Mouse (Mus musculus) liver, postnatal 0 days (tissue): ENCODE measurements around the gene Foxo6. TPM values are rescaled to one million over a fixed set of nuclear protein-coding genes. Genes with fewer than 3 reads are reported as not detected.

Experiments
- ATAC-seq: fragments of 200-750 bp; cut with Nextera tagmentation; 2 replicates; pipeline ENCODE4 v1.8.0; 2017; ENCODE audit warnings: mild to moderate bottlenecking, moderate library complexity
- DNase-seq: peaks from one replicate; pipeline ENCODE4 v3.0.0-alpha.2; 2016
- H3K27ac ChIP-seq: fragments of 300-500 bp; sonication (generic); 2 replicates; pipeline ENCODE4 v1.5.1; 2014; ENCODE audit warnings: antibody characterized with exemption, moderate library complexity, mild to moderate bottlenecking, low read depth
- H3K27me3 ChIP-seq: fragments of 300-500 bp; sonication (generic); 2 replicates; pipeline ENCODE4 v1.6.1; 2014; ENCODE audit warnings: low read length, control low read depth, mixed read lengths; ENCODE audit not compliant: insufficient read depth
- H3K36me3 ChIP-seq: fragments of 300-500 bp; sonication (generic); replicated peaks from 2 replicates; pipeline ENCODE4 v1.6.1; 2014; ENCODE audit warnings: mild to moderate bottlenecking, control low read depth, low read length, moderate library complexity, mixed read lengths; ENCODE audit not compliant: insufficient read depth
- H3K4me1 ChIP-seq: fragments of 300-500 bp; sonication (generic); 2 replicates; pipeline ENCODE4 v1.6.1; 2014; ENCODE audit warnings: antibody characterized with exemption, mild to moderate bottlenecking, control low read depth; ENCODE audit not compliant: insufficient read depth
- H3K4me2 ChIP-seq: fragments of 300-500 bp; sonication (generic); 2 replicates; pipeline ENCODE4 v1.6.1; 2014; ENCODE audit warnings: low read depth, mild to moderate bottlenecking, low read length, moderate library complexity, mixed read lengths
- H3K4me3 ChIP-seq: fragments of 300-500 bp; sonication (generic); 2 replicates; pipeline ENCODE4 v1.5.1; 2014; ENCODE audit warnings: low read depth, low read length
- H3K9ac ChIP-seq: fragments of 300-500 bp; sonication (generic); replicated peaks from 2 replicates; pipeline ENCODE4 v1.6.1; 2014; ENCODE audit warnings: mild to moderate bottlenecking, moderate library complexity
- H3K9me3 ChIP-seq: fragments of 300-500 bp; sonication (generic); 2 replicates; pipeline ENCODE4 v1.6.1; 2016; ENCODE audit warnings: mild to moderate bottlenecking, control low read depth, low read length, mixed read lengths
- CTCF ChIP-seq: sonication (generic); IDR thresholded peaks from 2 replicates; pipeline ENCODE4 v1.5.1; 2016; ENCODE audit warnings: antibody characterized with exemption, low read depth
- EP300 ChIP-seq: IDR thresholded peaks from 2 replicates; pipeline ENCODE4 v1.6.1; 2016; ENCODE audit warnings: antibody characterized with exemption, low read depth, mild to moderate bottlenecking
- WGBS: fragments of 180-500 bp; shearing (Covaris S2); extraction: QIAGEN DNeasy Blood & Tissue Kit; methylation state at CpG from one replicate; pipeline ENCODE4 v1.1.7; 2014; ENCODE audit not compliant: insufficient replicate concordance; 5-methylcytosine and 5-hydroxymethylcytosine counted together
- polyA plus RNA-seq: library from polyadenylated mRNA; unstranded; fragments of >200 nt; fragmentation: Nextera tagmentation; extraction: Ambion mirVana; gene quantifications from 2 replicates; pipeline ENCODE4 v1.2.1, GENCODE M21; 2015

Foxo6 gene
- polyA plus RNA-seq, 1 experiment from 2014 or later = not detected

DNA sequence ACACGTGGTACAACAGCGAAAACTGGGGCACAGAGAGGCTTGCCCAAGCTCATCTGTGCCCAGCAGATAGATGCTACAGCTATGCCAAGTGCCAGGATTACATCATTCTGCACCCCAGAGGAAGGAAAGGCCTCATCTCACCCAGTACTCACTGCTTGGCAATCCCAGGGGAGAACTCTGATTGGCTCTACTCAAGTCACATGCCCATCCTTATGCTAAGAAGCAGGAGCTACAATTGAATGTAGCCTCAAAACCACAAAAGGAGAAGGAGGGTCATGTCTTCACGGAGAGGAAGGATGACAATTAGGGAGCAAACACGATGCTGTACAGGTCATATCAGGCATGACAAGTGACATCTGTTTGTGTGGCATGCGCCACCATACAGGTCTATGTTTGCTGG, 26.2 kb upstream of the Foxo6 start:
- Histone ChIP-seq H3K9ac (no peak overlapping the region), H3K4me1 (no peaks in the 10 kb centered on the region), H3K27ac (no peak overlapping the region), H3K36me3 (no peaks in the 10 kb centered on the region), H3K9me3 (peaks cover 2% of the 10 kb centered on the region; the same call in 1 of the 2 replicates), H3K27me3 (no peaks in the 10 kb centered on the region), H3K4me3 (no peak overlapping the region), H3K4me2 (no peak overlapping the region)
- DNase-seq = no peak
- no peak for TF ChIP-seq EP300
- 51% methylated on average over 5 of the region's 5 CpGs for WGBS
- ATAC-seq = no peak

DNA sequence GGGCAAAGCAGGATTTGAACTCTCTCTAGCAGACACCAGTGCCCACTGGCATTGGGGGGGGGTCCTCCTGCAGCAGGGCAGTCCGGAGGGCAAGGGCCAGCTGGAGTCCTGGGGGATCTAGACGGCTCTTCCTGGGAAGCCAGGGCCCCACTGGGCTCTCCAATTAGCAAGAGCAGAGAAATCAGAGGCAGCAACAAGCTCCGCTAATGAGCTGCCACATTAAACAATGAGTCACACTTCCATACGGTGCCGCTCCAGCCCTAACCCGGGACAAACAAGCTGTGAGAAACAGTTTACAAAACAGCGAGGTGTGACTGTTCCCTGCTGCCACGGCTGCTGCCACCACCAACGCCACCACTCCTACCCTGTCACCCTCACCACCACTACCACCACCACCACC, 17.4 kb upstream of the Foxo6 start:
- Histone ChIP-seq H3K4me3 (no peak overlapping the region), H3K9ac (no peak overlapping the region), H3K36me3 (no peaks in the 10 kb centered on the region), H3K4me1 (no peaks in the 10 kb centered on the region), H3K27ac (no peak overlapping the region), H3K27me3 (no peaks in the 10 kb centered on the region), H3K9me3 (no peaks in the 10 kb centered on the region), H3K4me2 (no peak overlapping the region)
- TF ChIP-seq CTCF (no peak), EP300 (no peak)
- ATAC-seq = no peak
- DNase-seq = no peak
- WGBS = 17% methylated on average over 9 of the region's 9 CpGs

DNA sequence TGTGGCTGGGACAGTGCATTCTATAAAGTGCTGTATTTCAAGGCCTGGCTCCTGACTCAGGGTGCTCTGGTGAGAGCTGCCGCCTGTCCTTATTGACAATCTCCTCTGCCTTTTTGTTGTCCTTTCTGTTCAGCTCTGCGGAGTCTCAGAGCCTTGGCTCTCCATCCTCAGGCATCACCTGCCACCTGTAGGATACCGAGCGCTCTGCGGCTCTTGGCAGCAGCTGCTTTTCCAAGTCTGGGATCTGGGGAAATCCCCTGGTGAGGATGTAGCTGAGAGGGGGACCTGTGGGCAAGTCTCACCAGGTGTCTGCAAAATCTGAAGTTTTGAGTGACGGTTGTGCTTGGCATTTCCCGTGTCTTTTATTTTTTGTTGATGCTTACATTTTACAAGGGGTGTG, 12.1 kb upstream of the Foxo6 start:
- H3K4me1 ChIP-seq = no peaks in the 10 kb centered on the region
- no peaks in the 10 kb centered on the region for H3K9me3 ChIP-seq
- H3K27me3 ChIP-seq = no peaks in the 10 kb centered on the region
- H3K4me3 ChIP-seq = no peak overlapping the region
- H3K36me3 ChIP-seq = no peaks in the 10 kb centered on the region
- no peak for DNase-seq
- no peak for ATAC-seq
- 49% methylated on average over 7 of the region's 7 CpGs for WGBS
- no peak overlapping the region for H3K4me2 ChIP-seq
- no peak overlapping the region for H3K9ac ChIP-seq
- no peak for TF ChIP-seq CTCF
- no peak for TF ChIP-seq EP300
- no peak overlapping the region for H3K27ac ChIP-seq

DNA sequence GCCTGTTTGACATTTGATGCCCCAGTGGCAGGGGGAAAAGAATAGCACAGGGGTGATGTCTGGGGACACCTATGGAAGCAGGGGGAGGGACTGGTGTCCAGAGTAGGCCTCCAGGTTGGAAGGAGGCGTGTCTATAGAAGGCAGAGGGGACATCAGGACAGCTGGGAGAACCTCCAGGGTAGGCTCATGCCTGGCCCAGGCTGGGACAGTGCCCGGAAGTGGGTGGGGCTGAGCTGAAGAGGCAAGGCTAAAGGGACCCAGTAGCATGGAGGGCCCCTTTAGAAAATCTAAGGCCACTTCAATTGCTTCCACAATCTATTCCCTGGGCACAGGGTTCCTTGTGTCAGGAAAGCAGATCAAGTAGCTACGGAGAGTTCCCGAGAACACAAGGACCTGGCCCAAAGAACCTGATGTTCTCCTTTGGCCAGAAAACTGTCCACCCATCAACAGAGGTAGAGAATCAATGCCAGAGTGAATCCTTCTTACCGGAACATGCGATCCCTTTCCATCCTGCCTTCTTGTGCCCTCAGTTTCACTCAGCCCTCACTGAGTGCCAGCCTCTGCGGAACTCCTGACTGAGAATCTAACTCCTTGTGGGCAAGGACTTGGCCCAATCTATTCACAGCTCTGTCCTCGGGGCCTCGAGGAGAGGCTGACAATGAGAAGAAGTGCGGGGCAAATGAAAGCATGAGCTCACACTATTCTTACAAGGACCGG, 4.1 kb upstream of the Foxo6 start:
- no peak overlapping the region for H3K27ac ChIP-seq
- no peak for DNase-seq

DNA sequence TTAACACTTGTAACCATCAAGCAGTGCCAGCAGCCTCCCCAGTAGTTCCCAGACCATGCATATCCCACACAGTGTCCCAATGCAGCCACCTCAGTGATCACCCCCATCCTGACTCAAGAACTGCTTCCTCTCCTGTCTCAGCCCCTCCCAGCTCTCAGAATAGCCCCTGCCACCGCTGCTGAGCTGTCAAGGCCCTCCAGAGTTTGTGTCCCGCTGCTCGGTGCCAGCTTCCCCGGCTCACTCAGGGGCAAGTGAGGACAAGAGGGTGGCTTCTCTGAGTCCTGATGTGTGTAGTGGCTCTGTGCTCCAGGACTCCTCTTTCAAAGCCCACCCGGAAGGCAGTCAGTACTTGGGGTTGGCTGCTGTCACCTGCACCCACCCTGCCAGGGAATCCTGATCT, 3.3 kb upstream of the Foxo6 start:
- H3K27me3 ChIP-seq = peaks cover 29% of the 10 kb centered on the region
- no peak overlapping the region for H3K4me3 ChIP-seq
- no peak for ATAC-seq
- TF ChIP-seq EP300 = no peak
- peaks cover 17% of the 10 kb centered on the region; the same call in 1 of the 2 replicates for H3K4me1 ChIP-seq
- H3K9me3 ChIP-seq = no peaks in the 10 kb centered on the region
- H3K9ac ChIP-seq = no peak overlapping the region
- 35% methylated on average over 5 of the region's 5 CpGs for WGBS
- H3K27ac ChIP-seq = no peak overlapping the region
- no peak overlapping the region for H3K4me2 ChIP-seq
- H3K36me3 ChIP-seq = no peaks in the 10 kb centered on the region
- no peak for DNase-seq

More for the DNA sequence above, 4.1 kb upstream of the Foxo6 start:
- peaks cover 17% of the 10 kb centered on the region; the same call in 1 of the 2 replicates for H3K4me1 ChIP-seq
- no peak overlapping the region for H3K4me2 ChIP-seq
- no peaks in the 10 kb centered on the region for H3K36me3 ChIP-seq
- H3K4me3 ChIP-seq = no peak overlapping the region
- ATAC-seq = no peak
- 76% methylated on average over 11 of the region's 11 CpGs for WGBS
- no peaks in the 10 kb centered on the region for H3K9me3 ChIP-seq
- H3K27me3 ChIP-seq = peaks cover 22% of the 10 kb centered on the region
- no peak overlapping the region for H3K9ac ChIP-seq
- TF ChIP-seq EP300 (no peak), CTCF (no peak)

DNA sequence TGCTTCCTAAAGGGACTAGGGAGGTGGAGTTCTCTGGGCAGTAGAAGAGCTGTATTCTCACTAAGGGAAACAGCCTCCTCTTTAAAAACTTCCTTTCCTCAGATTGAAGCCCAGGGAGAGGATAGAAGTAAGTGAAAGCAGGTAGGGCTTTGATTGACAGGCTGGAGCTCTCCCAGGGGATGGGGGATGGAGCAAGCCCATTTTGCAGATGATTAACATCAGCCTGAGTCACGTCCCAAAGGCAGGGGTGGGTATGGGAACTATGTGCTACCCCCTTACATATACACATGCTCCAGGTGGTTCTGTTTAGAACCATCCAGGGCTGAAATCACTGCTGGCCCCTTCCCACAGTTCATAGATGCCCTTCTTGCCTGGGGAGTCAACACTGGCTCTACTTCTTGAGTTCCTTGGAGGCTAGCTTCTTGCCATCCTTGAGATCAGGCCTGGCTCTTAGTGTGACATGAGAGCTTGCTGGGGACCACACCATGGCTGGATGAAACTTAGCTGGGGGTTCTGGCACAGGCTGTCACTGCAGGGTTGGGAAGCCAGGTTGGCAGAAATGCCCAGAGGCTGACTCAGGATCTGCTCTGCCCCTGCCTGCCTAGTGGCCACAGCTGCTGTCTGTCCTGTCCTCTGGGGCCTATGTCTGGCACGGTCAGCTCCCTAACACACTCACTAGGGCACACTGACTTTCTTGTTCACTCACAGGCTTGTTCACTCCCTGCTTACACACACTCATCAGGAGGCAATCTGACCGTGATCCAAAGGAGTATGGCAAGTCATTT, 2.2 kb upstream of the Foxo6 start:
- no peak overlapping the region for H3K4me3 ChIP-seq
- H3K9me3 ChIP-seq = no peaks in the 10 kb centered on the region
- TF ChIP-seq CTCF (no peak), EP300 (no peak)
- no peak overlapping the region for H3K27ac ChIP-seq
- WGBS = 58% methylated on average over 3 of the region's 3 CpGs
- DNase-seq (no peak), ATAC-seq (no peak)
- H3K9ac ChIP-seq = no peak overlapping the region
- peaks cover 17% of the 10 kb centered on the region; the same call in 1 of the 2 replicates for H3K4me1 ChIP-seq
- peaks cover 40% of the 10 kb centered on the region for H3K27me3 ChIP-seq
- H3K36me3 ChIP-seq = no peaks in the 10 kb centered on the region
- no peak overlapping the region for H3K4me2 ChIP-seq
